Mouse (Mus musculus) G1E (cell line): ENCODE results near the gene Rnase4.

Experiments used
- CTCF ChIP-seq: IDR thresholded peaks from 2 replicates; pipeline ENCODE4 v1.5.1; 2012; ENCODE audit warnings: low read depth, low read length, inconsistent platforms, mixed read lengths
- GATA1 ChIP-seq: IDR thresholded peaks from 2 replicates; pipeline ENCODE4 v1.6.1; 2012; ENCODE audit warnings: borderline replicate concordance, low read length, inconsistent platforms, mixed read lengths
- TAL1 ChIP-seq: conservative IDR thresholded peaks from 2 replicates; pipeline ENCODE4 v1.6.1; 2012; ENCODE audit warnings: low read depth, low read length, inconsistent platforms, mixed read lengths

DNA sequence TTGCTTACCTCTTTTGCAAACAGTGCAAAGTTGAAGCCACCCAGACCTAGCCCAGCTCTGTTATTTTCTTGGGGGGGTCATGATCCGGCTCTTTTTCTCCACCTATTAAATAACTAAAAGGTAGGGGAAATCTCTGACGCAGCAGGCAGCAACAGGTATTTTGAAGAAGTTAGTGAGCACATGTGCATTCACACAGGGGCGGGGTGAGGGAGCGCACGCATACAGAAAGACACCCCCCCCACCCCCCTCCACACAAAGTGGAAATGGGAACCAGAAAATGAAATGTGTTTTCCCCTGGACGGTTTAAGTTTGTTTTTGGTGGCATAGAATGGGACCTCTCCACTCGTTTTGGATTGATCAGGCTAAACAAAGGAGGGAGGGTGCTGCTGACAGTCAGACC is 7.1 kb upstream of the Rnase4 start:
- TF ChIP-seq CTCF (no peak), GATA1 (no peak), TAL1 (no peak)
